Mouse (Mus musculus): ENCODE data around the gene Skil. TPM values are rescaled to one million over a fixed set of nuclear protein-coding genes. Genes with fewer than 3 reads are reported as not detected.

Skil gene
- polyA plus RNA-seq, 1 experiment from 2014 or later, result 14.2 TPM

- Histone ChIP-seq H3K9ac (ENCODE audit: low read depth, low read length) (no peak overlapping the region), H3K4me3 (ENCODE audit: low read length) (no peak overlapping the region), H3K27me3 (replicated peaks; ENCODE audit: control insufficient read depth, insufficient read depth, low read length) (no peaks in the 10 kb centered on the region), H3K4me1 (ENCODE audit: control insufficient read depth, insufficient read depth, low read length) (no peaks in the 10 kb centered on the region), H3K36me3 (ENCODE audit: control insufficient read depth, insufficient read depth, low read length) (no peaks in the 10 kb centered on the region), H3K27ac (ENCODE audit: low read length) (peak overlapping the region; percentile 19; the same call in 1 of the 2 replicates), H3K9me3 (ENCODE audit: control insufficient read depth, low read length) (no peaks in the 10 kb centered on the region), H3K4me2 (ENCODE audit: low read depth, low read length) (no peak overlapping the region)
- WGBS, result 82% methylated on average over 8 of the region's 8 CpGs
- ATAC-seq, result no peak
Observed at GRCm38 (mm10) chr3:31060745-31061102, 34.1 kb upstream of the Skil start.

- no peaks in the 10 kb centered on the region for H3K27me3 ChIP-seq (replicated peaks; ENCODE audit: control insufficient read depth, insufficient read depth, low read length)
Observed at GRCm38 (mm10) chr3:31061103-31061785, 33.6 kb upstream of the Skil start.

GRCm38 (mm10) chr3:31061786-31062120 is 33.1 kb upstream of the Skil start:
- no peak overlapping the region for H3K9ac ChIP-seq (ENCODE audit: low read depth, low read length)
- no peak overlapping the region for H3K4me2 ChIP-seq (ENCODE audit: low read depth, low read length)
- H3K27ac ChIP-seq (ENCODE audit: low read length), result no peak overlapping the region; the same call in 1 of the 2 replicates
- no peaks in the 10 kb centered on the region for H3K36me3 ChIP-seq (ENCODE audit: control insufficient read depth, insufficient read depth, low read length)
- H3K4me3 ChIP-seq (ENCODE audit: low read length), result no peak overlapping the region
- no peaks in the 10 kb centered on the region for H3K27me3 ChIP-seq (replicated peaks; ENCODE audit: control insufficient read depth, insufficient read depth, low read length)
- H3K4me1 ChIP-seq (ENCODE audit: control insufficient read depth, insufficient read depth, low read length), result no peaks in the 10 kb centered on the region
- H3K9me3 ChIP-seq (ENCODE audit: control insufficient read depth, low read length), result no peaks in the 10 kb centered on the region
- 72% methylated on average over 4 of the region's 4 CpGs for WGBS
- ATAC-seq, result no peak

More at GRCm38 (mm10) chr3:31061103-31061785, 33.6 kb upstream of the Skil start:
- Histone ChIP-seq H3K4me1 (ENCODE audit: control insufficient read depth, insufficient read depth, low read length) (no peaks in the 10 kb centered on the region), H3K9me3 (ENCODE audit: control insufficient read depth, low read length) (no peaks in the 10 kb centered on the region), H3K4me3 (ENCODE audit: low read length) (no peak overlapping the region), H3K9ac (ENCODE audit: low read depth, low read length) (no peak overlapping the region), H3K27ac (ENCODE audit: low read length) (peak overlapping the region; percentile 19), H3K4me2 (ENCODE audit: low read depth, low read length) (no peak overlapping the region), H3K36me3 (ENCODE audit: control insufficient read depth, insufficient read depth, low read length) (no peaks in the 10 kb centered on the region)
- WGBS, result 63% methylated on average over 20 of the region's 20 CpGs
- no peak for ATAC-seq

- H3K4me2 ChIP-seq (ENCODE audit: low read depth, low read length), result no peak overlapping the region
- no peak overlapping the region for H3K4me3 ChIP-seq (ENCODE audit: low read length)
- no peaks in the 10 kb centered on the region for H3K27me3 ChIP-seq (replicated peaks; ENCODE audit: control insufficient read depth, insufficient read depth, low read length)
- no peaks in the 10 kb centered on the region for H3K9me3 ChIP-seq (ENCODE audit: control insufficient read depth, low read length)
- no peaks in the 10 kb centered on the region for H3K36me3 ChIP-seq (ENCODE audit: control insufficient read depth, insufficient read depth, low read length)
- 82% methylated on average over 7 of the region's 7 CpGs for WGBS
- H3K27ac ChIP-seq (ENCODE audit: low read length), result no peak overlapping the region
- no peak overlapping the region for H3K9ac ChIP-seq (ENCODE audit: low read depth, low read length)
- ATAC-seq, result no peak
- H3K4me1 ChIP-seq (ENCODE audit: control insufficient read depth, insufficient read depth, low read length), result no peaks in the 10 kb centered on the region
Observed at GRCm38 (mm10) chr3:31062325-31062724, 32.5 kb upstream of the Skil start.

GRCm38 (mm10) chr3:31068482-31068881 is 26.4 kb upstream of the Skil start:
- WGBS, result 90% methylated on average over 7 of the region's 7 CpGs
- Histone ChIP-seq H3K4me1 (ENCODE audit: control insufficient read depth, insufficient read depth, low read length) (no peaks in the 10 kb centered on the region), H3K27ac (ENCODE audit: low read length) (no peak overlapping the region), H3K27me3 (replicated peaks; ENCODE audit: control insufficient read depth, insufficient read depth, low read length) (no peaks in the 10 kb centered on the region), H3K36me3 (ENCODE audit: control insufficient read depth, insufficient read depth, low read length) (no peaks in the 10 kb centered on the region), H3K9me3 (ENCODE audit: control insufficient read depth, low read length) (no peaks in the 10 kb centered on the region), H3K9ac (ENCODE audit: low read depth, low read length) (no peak overlapping the region), H3K4me2 (ENCODE audit: low read depth, low read length) (no peak overlapping the region), H3K4me3 (ENCODE audit: low read length) (no peak overlapping the region)
- ATAC-seq, result no peak

- H3K4me3 ChIP-seq (ENCODE audit: low read length), result no peak overlapping the region
- no peaks in the 10 kb centered on the region for H3K9me3 ChIP-seq (ENCODE audit: control insufficient read depth, low read length)
- H3K27ac ChIP-seq (ENCODE audit: low read length), result no peak overlapping the region
- no peak overlapping the region for H3K9ac ChIP-seq (ENCODE audit: low read depth, low read length)
- H3K4me1 ChIP-seq (ENCODE audit: control insufficient read depth, insufficient read depth, low read length), result 0 out of 2 replicates have a peak, but pooled peaks cover 5% of the 10 kb centered on the region
- no peak overlapping the region for H3K4me2 ChIP-seq (ENCODE audit: low read depth, low read length)
- H3K36me3 ChIP-seq (ENCODE audit: control insufficient read depth, insufficient read depth, low read length), result no peaks in the 10 kb centered on the region
- ATAC-seq, result no peak
- WGBS, result 84% methylated on average over 14 of the region's 14 CpGs
- no peaks in the 10 kb centered on the region for H3K27me3 ChIP-seq (replicated peaks; ENCODE audit: control insufficient read depth, insufficient read depth, low read length)
Observed at GRCm38 (mm10) chr3:31071804-31072203, 23.1 kb upstream of the Skil start.

GRCm38 (mm10) chr3:31075808-31076207 is 19.1 kb upstream of the Skil start:
- Histone ChIP-seq H3K27ac (ENCODE audit: low read length) (peak overlapping the region; percentile 86), H3K4me3 (ENCODE audit: low read length) (no peak overlapping the region), H3K4me2 (ENCODE audit: low read depth, low read length) (no peak overlapping the region), H3K36me3 (ENCODE audit: control insufficient read depth, insufficient read depth, low read length) (no peaks in the 10 kb centered on the region), H3K27me3 (replicated peaks; ENCODE audit: control insufficient read depth, insufficient read depth, low read length) (no peaks in the 10 kb centered on the region), H3K9ac (ENCODE audit: low read depth, low read length) (no peak overlapping the region), H3K4me1 (ENCODE audit: control insufficient read depth, insufficient read depth, low read length) (peaks cover 17% of the 10 kb centered on the region; the same call in 1 of the 2 replicates), H3K9me3 (ENCODE audit: control insufficient read depth, low read length) (no peaks in the 10 kb centered on the region)
- 43% methylated on average over 11 of the region's 11 CpGs for WGBS
- peak; percentile 88 for ATAC-seq

- Histone ChIP-seq H3K36me3 (ENCODE audit: control insufficient read depth, insufficient read depth, low read length) (no peaks in the 10 kb centered on the region), H3K4me3 (ENCODE audit: low read length) (no peak overlapping the region), H3K4me2 (ENCODE audit: low read depth, low read length) (peak overlapping the region; percentile 9; the same call in 1 of the 2 replicates), H3K9me3 (ENCODE audit: control insufficient read depth, low read length) (no peaks in the 10 kb centered on the region), H3K27ac (ENCODE audit: low read length) (peak overlapping the region; percentile 86), H3K4me1 (ENCODE audit: control insufficient read depth, insufficient read depth, low read length) (peaks cover 17% of the 10 kb centered on the region; the same call in 1 of the 2 replicates), H3K27me3 (replicated peaks; ENCODE audit: control insufficient read depth, insufficient read depth, low read length) (no peaks in the 10 kb centered on the region), H3K9ac (ENCODE audit: low read depth, low read length) (peak overlapping the region; percentile 21; the same call in 1 of the 2 replicates)
- peak; percentile 65 for ATAC-seq
- 69% methylated on average over 6 of the region's 6 CpGs for WGBS
Observed at GRCm38 (mm10) chr3:31077068-31077703, 17.7 kb upstream of the Skil start.

GRCm38 (mm10) chr3:31079450-31079849 is 15.4 kb upstream of the Skil start:
- WGBS, result 58% methylated on average over 10 of the region's 10 CpGs
- no peaks in the 10 kb centered on the region for H3K27me3 ChIP-seq (replicated peaks; ENCODE audit: control insufficient read depth, insufficient read depth, low read length)
- no peak overlapping the region for H3K4me3 ChIP-seq (ENCODE audit: low read length)
- H3K4me1 ChIP-seq (ENCODE audit: control insufficient read depth, insufficient read depth, low read length), result peaks cover 24% of the 10 kb centered on the region
- no peaks in the 10 kb centered on the region for H3K36me3 ChIP-seq (ENCODE audit: control insufficient read depth, insufficient read depth, low read length)
- no peak overlapping the region for H3K4me2 ChIP-seq (ENCODE audit: low read depth, low read length)
- ATAC-seq, result no peak
- no peak overlapping the region for H3K9ac ChIP-seq (ENCODE audit: low read depth, low read length)
- no peak overlapping the region for H3K27ac ChIP-seq (ENCODE audit: low read length)
- H3K9me3 ChIP-seq (ENCODE audit: control insufficient read depth, low read length), result no peaks in the 10 kb centered on the region
